Mouse (Mus musculus) neural tube, embryonic 15.5 days (tissue): Measurements from ENCODE around the gene Dleu7. TPM values are rescaled to one million over a fixed set of nuclear protein-coding genes. Genes with fewer than 3 reads are reported as not detected.

Experiments
- ATAC-seq: fragments of 200-750 bp; cut with Nextera tagmentation; 2 replicates; pipeline ENCODE4 v1.8.0; 2017; ENCODE audit warnings: mild to moderate bottlenecking, moderate TSS enrichment, moderate library complexity; ENCODE audit not compliant: low FRiP score
- H3K27ac ChIP-seq: fragments of 300-500 bp; sonication (generic); replicated peaks from 2 replicates; pipeline ENCODE4 v1.5.1; 2015; ENCODE audit warnings: mild to moderate bottlenecking, inconsistent platforms
- H3K27me3 ChIP-seq: fragments of 300-500 bp; sonication (generic); replicated peaks from 2 replicates; pipeline ENCODE4 v1.6.1; 2015; ENCODE audit warnings: inconsistent platforms
- H3K36me3 ChIP-seq: fragments of 300-500 bp; sonication (generic); 2 replicates; pipeline ENCODE4 v1.6.1; 2015; ENCODE audit warnings: inconsistent platforms
- H3K4me1 ChIP-seq: fragments of 300-500 bp; sonication (generic); 2 replicates; pipeline ENCODE4 v1.6.1; 2015; ENCODE audit warnings: inconsistent platforms
- H3K4me2 ChIP-seq: fragments of 300-500 bp; sonication (generic); 2 replicates; pipeline ENCODE4 v1.6.1; 2015; ENCODE audit warnings: inconsistent platforms, mild to moderate bottlenecking, moderate library complexity
- H3K4me3 ChIP-seq: fragments of 300-500 bp; sonication (generic); replicated peaks from 2 replicates; pipeline ENCODE4 v1.5.1; 2015; ENCODE audit warnings: mild to moderate bottlenecking, inconsistent platforms
- H3K9ac ChIP-seq: fragments of 300-500 bp; sonication (generic); replicated peaks from 2 replicates; pipeline ENCODE4 v1.6.1; 2015; ENCODE audit warnings: mild to moderate bottlenecking, inconsistent platforms
- H3K9me3 ChIP-seq: fragments of 300-500 bp; sonication (generic); replicated peaks from 2 replicates; pipeline ENCODE4 v1.6.1; 2016; ENCODE audit warnings: inconsistent platforms
- WGBS: fragments of 180-500 bp; shearing (Covaris S2); methylation state at CpG from one replicate; pipeline ENCODE4 v1.1.7; 2015; ENCODE audit warnings: mixed read lengths; 5-methylcytosine and 5-hydroxymethylcytosine counted together
- polyA plus RNA-seq: library from polyadenylated mRNA; unstranded; fragments of >200 nt; fragmentation: Nextera tagmentation; extraction: Ambion mirVana; gene quantifications from 2 replicates; pipeline ENCODE4 v1.2.1, GENCODE M21; 2015

Dleu7 gene
- polyA plus RNA-seq, result 13.6 and 19.9 TPM in 2 replicates

DNA sequence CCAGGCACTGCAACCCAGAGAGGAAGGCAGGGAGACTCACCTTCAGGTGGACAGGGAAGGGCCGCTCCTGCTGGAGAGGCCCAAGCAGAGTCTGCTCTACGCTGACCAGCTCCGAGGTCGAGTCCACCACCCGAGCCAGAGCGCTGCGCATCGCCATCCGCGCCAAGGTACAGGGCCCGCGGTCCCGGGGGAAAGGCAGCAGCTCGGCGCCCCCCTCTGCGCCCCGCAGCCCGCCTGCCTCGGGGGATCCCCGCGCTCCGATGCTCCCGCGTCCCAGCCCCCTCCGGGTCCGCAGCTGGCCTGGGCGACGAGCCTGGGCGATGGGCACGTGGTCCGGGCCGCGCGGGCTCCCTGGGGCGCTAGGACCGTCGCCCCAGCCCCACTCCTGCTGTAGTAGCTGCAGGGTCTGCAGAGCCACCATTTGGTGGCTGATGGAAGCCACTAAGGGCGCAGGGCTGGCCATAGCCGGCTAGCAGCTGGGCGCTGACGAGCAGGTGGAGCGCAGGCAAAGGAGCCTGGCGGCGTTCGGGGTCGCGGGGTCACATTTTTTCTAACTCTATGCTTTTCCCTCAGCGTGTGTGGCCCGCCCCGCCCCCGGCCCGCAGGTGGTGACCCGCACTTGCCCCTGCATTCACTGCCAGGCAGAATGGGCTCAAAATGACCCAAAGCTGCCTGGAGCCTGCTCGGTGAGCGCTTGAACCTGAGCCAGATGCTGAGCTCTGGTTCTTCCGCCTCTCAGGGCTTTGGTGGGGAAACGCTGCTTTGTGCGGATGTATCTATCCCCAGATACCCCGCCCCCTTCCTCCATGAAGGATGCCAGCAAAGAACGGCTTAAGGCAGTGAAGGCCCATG is at the start of gene Dleu7, which contains the start of gene Rnaseh2b:
Gene Dleu7, minus strand, starts transcription at position 560 of the 852 bp plus-strand sequence.
Gene Rnaseh2b, plus strand, starts transcription at position 102 of the 852 bp plus-strand sequence.
- 1% methylated on average over 54 of the region's 60 CpGs for WGBS
- Histone ChIP-seq H3K4me2 (peak within 1 kb of the TSS; percentile 99), H3K9me3 (no peaks in the 10 kb centered on the region), H3K4me3 (peak within 1 kb of the TSS; percentile 62), H3K36me3 (no peaks in the 10 kb centered on the region), H3K9ac (peak within 1 kb of the TSS; percentile 69), H3K27me3 (no peaks in the 10 kb centered on the region), H3K27ac (peak within 1 kb of the TSS; percentile 66), H3K4me1 (peaks cover 21% of the 10 kb centered on the region)
- peak; percentile 86 for ATAC-seq

GRCm38 (mm10) chr14:62341887-62342642 is 49.2 kb upstream of the Dleu7 start:
- Histone ChIP-seq H3K27ac (no peak overlapping the region), H3K4me1 (peaks cover 8% of the 10 kb centered on the region; the same call in 1 of the 2 replicates), H3K9ac (no peak overlapping the region), H3K4me2 (no peak overlapping the region), H3K4me3 (no peak overlapping the region), H3K9me3 (no peaks in the 10 kb centered on the region), H3K27me3 (no peaks in the 10 kb centered on the region), H3K36me3 (no peaks in the 10 kb centered on the region)
- no peak for ATAC-seq
- 62% methylated on average over 8 of the region's 8 CpGs for WGBS

- no peak for ATAC-seq
- no peak overlapping the region for H3K4me3 ChIP-seq
- no peak overlapping the region for H3K9ac ChIP-seq
- H3K4me1 ChIP-seq, result peaks cover 7% of the 10 kb centered on the region; the same call in 1 of the 2 replicates
- no peaks in the 10 kb centered on the region for H3K27me3 ChIP-seq
- no peaks in the 10 kb centered on the region for H3K9me3 ChIP-seq
- no peak overlapping the region for H3K27ac ChIP-seq
- H3K36me3 ChIP-seq, result no peaks in the 10 kb centered on the region
- 88% methylated on average over 1 of the region's 1 CpGs for WGBS
- no peak overlapping the region for H3K4me2 ChIP-seq
Measured at GRCm38 (mm10) chr14:62339196-62339595, 46.3 kb upstream of the Dleu7 start.

DNA sequence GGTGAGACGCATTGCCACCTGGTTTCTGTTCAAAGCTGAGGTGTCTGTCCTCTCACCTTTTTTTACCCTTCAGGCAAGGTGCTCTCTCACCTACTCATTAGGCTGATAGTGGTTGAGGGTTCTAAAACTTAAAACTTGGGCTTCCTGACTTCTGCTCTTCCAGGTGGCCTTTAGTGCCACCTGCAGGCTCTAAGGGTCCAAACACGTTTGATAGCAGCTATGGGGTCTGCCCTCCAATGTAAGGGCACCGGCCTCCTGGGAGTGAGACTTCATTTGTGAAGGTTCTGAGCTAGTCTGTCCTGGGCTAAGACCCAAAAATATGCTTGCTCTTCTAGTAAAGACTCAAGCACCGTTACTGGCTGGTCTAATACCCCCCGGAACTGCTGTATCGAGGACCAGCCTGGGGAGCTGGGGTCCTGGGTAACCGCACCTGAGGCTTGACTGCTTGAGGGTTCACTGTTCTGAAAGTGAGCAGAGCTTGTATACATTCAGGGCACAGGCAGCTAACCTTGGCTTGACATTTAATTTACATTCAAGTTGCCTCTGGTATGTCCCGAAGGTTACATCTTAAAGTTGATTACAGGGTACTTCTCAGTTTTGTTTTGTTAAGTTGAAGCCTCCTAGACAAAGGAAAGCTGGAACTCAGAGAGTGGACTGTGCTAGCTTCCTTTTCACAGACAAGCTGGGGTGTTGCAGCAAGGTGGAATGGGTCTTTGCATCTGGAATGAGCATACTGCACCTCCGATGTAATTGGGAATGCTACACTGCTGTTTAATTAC is 41.3 kb upstream of the Dleu7 start:
- no peak overlapping the region for H3K4me3 ChIP-seq
- H3K4me2 ChIP-seq, result no peak overlapping the region
- no peak for ATAC-seq
- no peak overlapping the region for H3K27ac ChIP-seq
- H3K36me3 ChIP-seq, result no peaks in the 10 kb centered on the region
- H3K27me3 ChIP-seq, result no peaks in the 10 kb centered on the region
- WGBS, result 79% methylated on average over 9 of the region's 9 CpGs
- H3K9me3 ChIP-seq, result no peaks in the 10 kb centered on the region
- peaks cover 24% of the 10 kb centered on the region for H3K4me1 ChIP-seq
- H3K9ac ChIP-seq, result no peak overlapping the region

GRCm38 (mm10) chr14:62331866-62332619 is 39.2 kb upstream of the Dleu7 start:
- peak; percentile 91 for ATAC-seq
- H3K27ac ChIP-seq, result peak overlapping the region; percentile 87

DNA sequence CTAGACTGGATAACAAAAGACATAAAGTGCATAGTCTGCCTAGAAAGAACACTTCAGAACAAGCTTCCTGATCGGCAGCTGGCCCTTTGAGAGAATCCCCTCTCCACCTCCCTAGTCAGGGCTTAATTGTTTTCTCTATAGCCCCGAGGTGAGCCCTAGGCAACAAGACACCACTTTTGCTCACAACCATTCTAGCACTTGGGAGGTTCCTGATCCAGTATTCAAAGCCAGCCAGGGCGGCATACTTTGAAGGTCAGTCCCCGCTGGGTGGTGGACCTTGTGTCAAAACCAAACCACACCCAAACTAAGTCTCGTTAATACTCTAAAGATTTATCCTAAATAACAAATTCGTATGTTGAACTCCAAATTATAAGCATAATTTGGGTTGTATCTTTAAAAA is 38.6 kb upstream of the Dleu7 start:
- peak overlapping the region; percentile 76; the same call in 1 of the 2 replicates for H3K9ac ChIP-seq
- peak overlapping the region; percentile 86 for H3K4me2 ChIP-seq
- H3K36me3 ChIP-seq, result no peaks in the 10 kb centered on the region
- ATAC-seq, result no peak
- no peak overlapping the region for H3K27ac ChIP-seq
- peak overlapping the region; percentile 91 for H3K4me3 ChIP-seq
- H3K4me1 ChIP-seq, result peaks cover 24% of the 10 kb centered on the region
- 15% methylated on average over 6 of the region's 6 CpGs for WGBS
- no peaks in the 10 kb centered on the region for H3K9me3 ChIP-seq
- no peaks in the 10 kb centered on the region for H3K27me3 ChIP-seq

More at GRCm38 (mm10) chr14:62331866-62332619, 39.2 kb upstream of the Dleu7 start:
- WGBS, result 0% methylated on average over 57 of the region's 62 CpGs
- Histone ChIP-seq H3K9ac (peak overlapping the region; percentile 76), H3K4me1 (peaks cover 24% of the 10 kb centered on the region), H3K9me3 (no peaks in the 10 kb centered on the region), H3K27me3 (no peaks in the 10 kb centered on the region), H3K36me3 (no peaks in the 10 kb centered on the region), H3K4me2 (peak overlapping the region; percentile 86), H3K4me3 (peak overlapping the region; percentile 91)

- Histone ChIP-seq H3K9me3 (no peaks in the 10 kb centered on the region), H3K4me1 (peaks cover 22% of the 10 kb centered on the region), H3K36me3 (no peaks in the 10 kb centered on the region), H3K4me2 (no peak overlapping the region), H3K27ac (no peak overlapping the region), H3K27me3 (no peaks in the 10 kb centered on the region), H3K4me3 (no peak overlapping the region), H3K9ac (no peak overlapping the region)
- WGBS, result 95% methylated on average over 3 of the region's 3 CpGs
- ATAC-seq, result no peak
Measured at GRCm38 (mm10) chr14:62329631-62330030, 36.8 kb upstream of the Dleu7 start.

GRCm38 (mm10) chr14:62328606-62329005 is 35.8 kb upstream of the Dleu7 start:
- H3K27me3 ChIP-seq, result no peaks in the 10 kb centered on the region
- no peak overlapping the region for H3K9ac ChIP-seq
- WGBS, result 59% methylated on average over 6 of the region's 6 CpGs
- H3K4me2 ChIP-seq, result no peak overlapping the region
- no peaks in the 10 kb centered on the region for H3K9me3 ChIP-seq
- H3K27ac ChIP-seq, result no peak overlapping the region
- no peak for ATAC-seq
- no peak overlapping the region for H3K4me3 ChIP-seq
- H3K4me1 ChIP-seq, result peaks cover 19% of the 10 kb centered on the region
- no peaks in the 10 kb centered on the region for H3K36me3 ChIP-seq

DNA sequence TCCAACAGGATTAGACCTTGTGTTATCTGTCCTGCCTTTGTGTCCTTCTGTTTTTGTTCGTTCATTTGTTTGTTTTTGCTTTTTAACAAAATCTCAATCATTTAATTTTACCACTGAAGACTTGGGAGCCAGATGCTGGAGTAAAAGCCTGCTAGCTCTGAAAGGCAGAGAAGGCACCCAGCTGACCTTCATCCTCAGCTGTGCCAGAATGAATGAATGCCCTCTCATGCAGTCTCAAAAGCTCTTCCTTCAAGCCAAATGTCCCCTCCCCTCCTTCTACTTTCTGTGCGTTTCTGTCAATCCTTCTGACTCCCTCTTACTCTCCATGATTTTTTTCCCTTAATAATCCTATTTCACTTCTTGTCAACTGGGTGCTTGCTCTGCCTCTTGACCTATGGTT is 34.3 kb upstream of the Dleu7 start:
- Histone ChIP-seq H3K27me3 (no peaks in the 10 kb centered on the region), H3K4me3 (no peak overlapping the region), H3K36me3 (no peaks in the 10 kb centered on the region), H3K4me1 (peaks cover 8% of the 10 kb centered on the region), H3K9ac (no peak overlapping the region), H3K4me2 (no peak overlapping the region), H3K27ac (no peak overlapping the region), H3K9me3 (no peaks in the 10 kb centered on the region)
- WGBS, result 30% methylated on average over 2 of the region's 2 CpGs
- no peak for ATAC-seq

DNA sequence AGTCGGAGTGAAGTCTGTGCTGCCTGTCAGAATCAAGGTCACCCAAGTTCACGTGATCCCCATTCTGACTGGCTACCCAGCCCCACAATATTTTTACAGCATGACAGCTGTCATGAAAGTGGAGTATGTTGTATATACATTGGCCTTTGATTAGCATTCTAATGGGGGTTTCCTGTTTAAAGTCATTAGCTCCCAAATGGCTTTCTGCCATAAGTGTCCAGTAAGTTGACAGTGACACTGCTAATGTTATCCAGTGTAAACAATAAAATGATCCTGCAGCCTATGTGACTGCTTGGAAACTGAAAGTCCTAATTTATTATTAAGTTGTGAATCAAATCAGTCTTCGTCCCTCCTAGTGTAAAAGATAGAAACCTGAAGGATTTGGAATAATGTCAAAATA is 33.2 kb upstream of the Dleu7 start:
- WGBS, result 88% methylated on average over 3 of the region's 3 CpGs
- Histone ChIP-seq H3K4me1 (no peaks in the 10 kb centered on the region), H3K4me2 (no peak overlapping the region), H3K9me3 (no peaks in the 10 kb centered on the region), H3K27me3 (no peaks in the 10 kb centered on the region), H3K4me3 (no peak overlapping the region), H3K36me3 (no peaks in the 10 kb centered on the region), H3K27ac (no peak overlapping the region), H3K9ac (no peak overlapping the region)
- ATAC-seq, result no peak

DNA sequence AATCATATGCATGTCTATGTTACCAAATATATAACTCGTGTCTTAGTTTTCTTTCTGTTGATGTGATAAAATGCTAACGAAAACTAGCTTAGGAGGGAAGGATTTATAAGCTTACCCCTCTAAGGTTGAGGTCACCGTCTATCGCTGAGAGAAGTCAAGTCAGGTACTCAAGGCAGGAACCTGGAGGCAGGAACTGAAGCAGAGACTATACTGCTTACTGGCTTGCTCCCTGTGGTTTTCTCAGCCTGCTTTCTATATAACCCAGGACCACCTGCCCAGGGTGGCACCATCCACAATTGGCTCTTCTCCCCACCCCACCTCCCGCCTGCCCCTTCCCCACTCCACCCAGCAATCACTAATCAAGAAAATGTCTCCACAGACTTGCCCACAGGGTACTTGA is 32.1 kb upstream of the Dleu7 start:
- no peaks in the 10 kb centered on the region for H3K27me3 ChIP-seq
- no peak overlapping the region for H3K4me2 ChIP-seq
- no peak overlapping the region for H3K27ac ChIP-seq
- no peaks in the 10 kb centered on the region for H3K9me3 ChIP-seq
- 92% methylated on average over 5 of the region's 5 CpGs for WGBS
- ATAC-seq, result no peak
- H3K4me3 ChIP-seq, result no peak overlapping the region
- H3K36me3 ChIP-seq, result no peaks in the 10 kb centered on the region
- H3K4me1 ChIP-seq, result no peaks in the 10 kb centered on the region
- no peak overlapping the region for H3K9ac ChIP-seq
